Mouse (Mus musculus) adrenal gland (tissue): ENCODE results near the gene Fam69b.

ENCODE experiments used
- intact Hi-C: fragments of 180-260 bp; cut with DNase I; formaldehyde crosslinking; loops from one replicate; pipeline ENCODE4 v1.15.1; 2025
- long read RNA-seq, 2 experiments: library from polyadenylated mRNA; unstranded; transcript quantifications; one replicate each; pipeline ENCODE4 v2.0.0; 2020; ENCODE audit warnings: borderline replicate concordance in 1 of 2; ENCODE audit not compliant: insufficient replicate concordance in 1 of 2

Fam69b gene
- long read RNA-seq, experiment 1, transcript Fam69b-201 (5 exons, 1,622 nt) = major isoform, 20 of 20 reads
- long read RNA-seq, experiment 1, partial matches to known transcripts = 0 of 20 reads
- long read RNA-seq, experiment 1, other reads (novel, unspliced or antisense) = 0 of 20 reads
- long read RNA-seq, experiment 2, transcript Fam69b-201 (5 exons, 1,622 nt) = major isoform, 5 of 7 reads
- long read RNA-seq, experiment 2, partial matches to known transcripts = 1 of 7 reads
- long read RNA-seq, experiment 2, other reads (novel, unspliced or antisense) = 1 of 7 reads

- intact Hi-C loops = no loop called here
These were observed at the start of gene Fam69b for GRCm38 (mm10) chr2:26627921-26628739. Fam69b (plus strand) TSS chr2:26628457.

DNA sequence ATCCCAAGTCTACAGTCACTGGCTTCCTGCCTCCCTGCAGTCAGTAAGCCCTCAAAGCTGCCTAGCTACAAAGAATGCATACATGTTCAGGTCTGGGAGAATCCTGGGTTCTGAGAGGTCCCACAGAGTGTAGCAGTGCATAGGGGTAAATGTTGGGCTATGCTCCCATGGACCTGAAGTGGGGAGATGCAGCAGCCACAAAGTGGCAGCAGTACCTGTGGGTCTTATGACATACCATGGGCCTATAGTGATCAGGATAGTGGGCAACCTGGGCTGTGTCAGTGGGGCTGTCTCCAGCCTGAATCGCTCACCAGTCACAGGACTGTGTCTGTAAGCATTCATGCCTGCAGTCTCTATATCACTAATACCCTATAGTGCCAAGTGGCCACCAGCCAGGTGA lies 48.5 kb upstream of the Fam69b start, which contains the start of gene Egfl7:
Gene Egfl7, plus strand, starts transcription at position 301 of the 400 bp plus-strand sequence.
- intact Hi-C loops = no loop called here

GRCm38 (mm10) chr2:26580751-26581150 lies 47.5 kb upstream of the Fam69b start:
- intact Hi-C loops = no loop called here

DNA sequence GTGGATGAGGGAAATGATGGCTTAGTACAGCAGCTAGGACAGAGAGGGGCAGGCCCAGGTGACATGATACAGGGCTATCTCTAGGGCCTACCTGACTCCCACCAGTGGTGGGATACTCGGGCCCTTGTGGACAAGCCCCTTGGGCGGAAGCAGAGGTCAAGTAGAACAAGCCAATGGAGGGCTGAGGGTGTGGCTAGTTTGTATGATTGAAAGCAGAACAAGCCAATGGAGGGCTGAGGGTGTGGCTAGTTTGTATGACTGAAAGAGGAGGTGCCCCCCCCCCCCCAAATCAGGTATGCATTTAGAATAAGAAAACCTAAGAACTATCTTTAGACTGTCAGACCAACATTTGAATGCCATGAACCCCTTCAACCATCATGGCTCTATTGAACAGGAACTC lies 46.1 kb upstream of the Fam69b start:
- intact Hi-C loops = no loop called here

- intact Hi-C loops = no loop called here
These were observed 45.5 kb upstream of the Fam69b start for GRCm38 (mm10) chr2:26582741-26583140.

- intact Hi-C loops = no loop called here
These were observed 44.6 kb upstream of the Fam69b start for GRCm38 (mm10) chr2:26583640-26584039.

DNA sequence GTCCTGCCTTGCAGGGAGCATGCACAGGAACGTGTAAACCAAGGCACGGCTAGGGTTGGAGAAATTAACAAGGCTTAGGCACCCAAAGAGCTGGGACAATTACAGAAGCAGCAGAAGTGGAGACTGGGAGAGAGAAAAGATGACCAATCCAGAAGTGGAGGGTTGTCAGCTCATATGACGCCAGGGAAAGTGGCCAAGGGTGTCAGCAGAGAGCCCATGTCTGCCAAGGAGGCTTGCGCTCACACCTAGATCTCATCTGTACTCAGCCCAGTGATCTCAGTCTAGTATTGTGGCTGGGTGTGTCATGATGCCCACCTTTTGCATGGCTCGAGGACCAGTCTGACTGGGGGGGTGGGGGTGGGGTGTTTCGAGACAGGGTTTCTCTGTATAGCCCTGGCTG lies 42.5 kb upstream of the Fam69b start:
- intact Hi-C loops = no loop called here

DNA sequence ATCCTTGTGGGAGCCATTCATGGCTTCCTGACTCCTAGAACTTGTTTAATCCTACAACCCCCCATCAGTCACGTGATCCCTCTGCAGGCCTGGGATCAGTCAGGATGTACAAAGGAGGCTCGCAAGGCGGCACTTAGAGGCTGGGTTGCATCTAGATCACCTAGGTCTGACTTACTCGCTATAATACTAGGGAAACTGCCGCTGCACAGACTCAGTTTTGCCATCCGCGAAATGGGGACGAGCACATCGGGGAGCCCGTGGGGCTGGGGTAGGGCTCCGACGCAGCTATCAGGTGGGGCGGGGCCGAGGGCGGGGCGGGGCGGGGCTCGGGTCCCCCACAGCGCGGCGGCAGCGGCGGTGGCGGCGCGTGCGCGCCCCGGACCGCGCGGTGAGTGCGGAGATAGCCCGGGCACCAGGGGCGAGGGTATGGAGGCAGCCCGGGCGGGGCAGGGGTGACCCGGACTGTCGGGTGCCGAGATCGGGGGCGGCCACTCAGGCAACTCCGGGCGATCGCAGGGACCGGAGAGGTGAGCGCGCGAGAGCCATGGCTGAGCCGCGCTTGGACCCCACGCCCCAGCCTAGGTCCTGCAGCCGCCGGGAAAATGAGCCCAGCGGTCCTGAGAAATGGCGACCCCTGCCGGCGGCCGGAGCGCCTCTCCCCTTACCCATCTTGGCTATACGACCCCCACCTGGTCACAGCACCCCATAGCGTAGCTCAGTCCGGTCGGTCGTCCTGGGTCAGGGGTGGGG lies 41.8 kb upstream of the Fam69b start, which contains the start of gene Gm20532:
Gene Gm20532, plus strand, starts transcription at position 346 of the 750 bp plus-strand sequence.
- intact Hi-C loops = no loop called here

DNA sequence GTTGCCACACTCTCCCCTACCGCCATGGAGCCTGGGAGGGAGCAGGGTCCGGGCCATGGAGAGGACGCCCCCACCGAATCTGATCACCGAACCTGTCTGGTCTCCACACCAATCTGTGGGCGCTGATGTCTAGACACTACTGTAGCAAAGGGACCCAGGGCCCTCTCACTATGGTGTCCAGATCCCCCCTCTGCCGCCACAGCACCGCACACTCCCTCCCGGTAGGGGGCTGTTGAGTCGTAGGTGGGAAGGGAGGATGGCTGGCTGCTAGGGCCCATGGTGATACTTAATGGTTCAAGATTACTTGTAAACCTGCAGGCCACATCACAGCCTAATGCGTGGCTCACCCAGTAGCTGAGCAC lies 41.2 kb upstream of the Fam69b start:
- intact Hi-C loops = no loop called here

DNA sequence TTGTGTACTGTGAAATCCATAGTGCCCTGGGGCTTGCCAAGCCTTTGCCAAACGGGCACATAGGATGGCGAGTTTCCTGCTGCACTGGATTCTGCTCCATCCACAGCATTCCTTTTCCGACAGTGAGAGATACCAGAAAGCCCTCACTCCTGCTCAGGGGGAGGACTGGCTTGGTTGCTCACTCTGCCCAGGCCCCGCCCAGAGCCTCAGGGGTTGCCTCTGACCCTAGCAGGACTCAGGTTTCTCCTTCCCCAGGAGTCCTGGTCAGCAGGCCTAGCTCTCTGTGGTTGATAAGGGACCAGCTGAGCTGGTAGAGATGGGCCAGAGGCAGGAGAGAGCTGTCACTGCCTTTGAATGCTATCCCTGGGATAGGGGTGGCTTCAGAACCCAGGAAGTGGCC lies 39.7 kb upstream of the Fam69b start:
- intact Hi-C loops = no loop called here

DNA sequence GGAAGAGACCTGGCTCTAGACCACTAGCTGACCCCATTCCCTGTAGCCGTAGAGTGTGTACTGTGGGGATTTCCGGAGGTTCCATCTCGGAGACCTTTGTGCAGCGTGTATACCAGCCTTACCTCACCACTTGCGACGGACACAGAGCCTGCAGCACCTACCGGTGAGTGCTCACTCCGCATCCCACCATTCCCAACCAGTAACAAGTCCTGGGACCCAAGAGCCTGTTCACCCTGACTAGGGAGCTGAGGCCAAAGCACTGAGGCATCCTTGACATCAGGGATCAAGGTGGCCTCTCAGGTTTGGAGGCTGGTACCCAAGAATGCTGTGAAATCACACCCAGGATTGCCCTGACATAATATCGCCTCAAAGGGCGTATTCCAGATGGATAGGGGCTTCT lies 39.0 kb upstream of the Fam69b start:
- intact Hi-C loops = no loop called here

DNA sequence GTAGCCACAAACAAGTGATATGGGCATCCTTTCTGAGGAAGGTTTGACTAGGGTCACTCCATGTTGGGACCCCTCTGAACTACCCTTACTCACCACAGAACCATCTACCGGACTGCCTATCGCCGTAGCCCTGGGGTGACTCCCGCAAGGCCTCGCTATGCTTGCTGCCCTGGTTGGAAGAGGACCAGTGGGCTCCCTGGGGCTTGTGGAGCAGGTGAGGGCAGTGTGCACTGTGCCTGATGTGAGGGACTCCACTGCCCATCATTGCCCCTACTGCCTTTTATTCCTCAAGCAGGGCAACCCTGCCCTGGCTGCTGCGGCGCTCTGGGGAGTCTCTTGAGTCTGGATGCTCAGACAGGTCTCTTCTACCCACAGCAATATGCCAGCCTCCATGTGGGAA lies 38.0 kb upstream of the Fam69b start:
- intact Hi-C loops = no loop called here

GRCm38 (mm10) chr2:26590962-26591361 lies 37.3 kb upstream of the Fam69b start:
- intact Hi-C loops = no loop called here

GRCm38 (mm10) chr2:26591416-26591815 lies 36.8 kb upstream of the Fam69b start:
- intact Hi-C loops = no loop called here

DNA sequence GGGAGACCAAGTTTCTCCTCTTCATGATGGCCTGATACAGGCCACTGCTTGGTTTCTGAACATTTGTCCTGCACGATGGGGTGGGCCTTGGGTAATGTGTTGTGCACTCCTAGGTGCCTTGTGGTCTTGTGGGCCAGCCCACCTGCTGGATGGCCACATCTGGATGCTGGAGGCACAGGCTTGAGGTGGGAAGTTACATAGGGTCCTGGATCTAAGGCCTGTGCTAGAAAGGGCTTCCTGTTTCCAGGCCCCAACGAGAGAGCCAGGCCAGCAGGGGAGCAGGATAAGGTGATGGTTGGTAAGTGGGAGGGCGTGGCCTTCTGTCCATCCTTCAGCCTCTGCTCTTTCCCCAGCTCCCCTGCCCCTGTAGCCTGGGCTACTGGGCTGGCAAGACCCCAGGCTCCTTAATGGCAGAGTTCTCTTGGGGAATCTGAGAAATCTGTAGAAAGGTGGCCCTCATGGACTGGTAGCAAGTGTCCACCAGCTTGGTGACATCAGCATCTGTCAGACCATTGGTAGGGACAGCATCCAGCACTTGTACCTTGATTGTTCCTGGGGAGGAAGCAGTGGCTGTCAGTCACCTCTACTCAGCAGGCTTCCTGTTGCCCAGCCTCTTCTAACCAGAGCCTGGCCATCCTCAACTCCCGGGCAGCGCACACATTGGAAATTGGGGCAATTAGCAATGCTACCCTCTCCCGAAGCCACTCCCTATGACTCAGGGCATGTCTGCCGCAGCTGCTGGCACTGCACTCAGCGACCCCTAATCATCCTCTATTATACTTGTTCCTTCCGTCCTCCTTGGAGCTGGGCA lies 34.8 kb upstream of the Fam69b start:
- intact Hi-C loops = no loop called here

DNA sequence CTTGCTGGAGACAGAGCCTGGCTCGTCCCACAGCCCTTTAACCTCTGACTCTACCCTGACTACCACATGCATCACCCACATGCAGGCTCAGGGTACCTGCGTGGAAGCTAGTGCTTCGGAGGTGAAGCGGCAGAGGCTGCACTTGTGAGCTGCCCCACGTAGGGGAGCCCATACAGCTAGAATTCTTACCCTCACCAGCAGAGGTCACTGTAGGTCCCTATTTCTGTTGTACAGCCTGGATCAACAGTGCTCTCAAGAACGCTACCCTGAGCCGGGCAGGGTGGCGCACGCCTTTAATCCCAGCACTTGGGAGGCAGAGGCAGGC lies 34.3 kb upstream of the Fam69b start:
- intact Hi-C loops = no loop called here

GRCm38 (mm10) chr2:26594461-26594933 lies 33.8 kb upstream of the Fam69b start:
- intact Hi-C loops = no loop called here

DNA sequence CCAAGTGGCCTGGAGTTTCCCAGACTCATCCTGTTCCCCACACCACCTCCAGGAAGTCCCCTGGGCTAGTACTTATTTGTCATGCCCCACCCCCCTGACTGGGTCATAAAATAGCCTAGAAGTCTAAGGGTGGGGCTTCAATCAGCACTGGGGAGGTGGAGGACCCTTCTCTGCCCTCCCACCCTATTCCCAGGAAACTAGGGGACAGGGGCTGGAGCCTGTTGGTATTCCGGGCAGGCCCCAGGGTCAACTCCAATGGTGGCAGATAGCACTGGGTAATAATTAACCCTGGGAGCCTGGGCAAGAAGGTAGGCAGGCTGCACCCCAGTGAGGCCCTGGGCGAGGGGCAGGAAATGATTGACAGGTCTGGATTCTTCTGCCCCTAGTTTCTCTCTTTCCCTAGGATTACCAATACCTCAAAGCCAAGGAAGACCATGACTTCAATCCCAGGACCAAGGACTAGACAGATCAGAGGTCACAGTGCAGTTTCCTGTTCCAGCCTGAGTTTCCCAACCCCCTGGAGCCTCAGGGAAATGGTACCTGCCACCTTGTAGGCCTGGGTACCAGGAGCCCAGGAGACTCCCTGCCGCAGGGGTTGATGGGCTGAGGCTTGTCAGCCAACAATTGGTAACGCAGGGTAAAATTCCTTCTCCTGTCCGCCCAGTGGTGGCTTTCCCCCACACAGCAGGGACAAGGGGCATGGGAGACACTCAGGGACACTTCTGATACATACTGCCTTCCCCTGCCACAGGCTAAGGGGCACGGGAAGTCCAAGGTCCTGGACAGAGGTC lies 33.1 kb upstream of the Fam69b start:
- intact Hi-C loops = no loop called here

- intact Hi-C loops = no loop called here
These were observed 32.4 kb upstream of the Fam69b start for GRCm38 (mm10) chr2:26595725-26596435.

- intact Hi-C loops = no loop called here
These were observed 31.4 kb upstream of the Fam69b start for GRCm38 (mm10) chr2:26596898-26597297.
